Mouse (Mus musculus): Measurements from ENCODE around the gene Prkar1a. TPM values are rescaled to one million over a fixed set of nuclear protein-coding genes. Genes with fewer than 3 reads are reported as not detected.

Gene Prkar1a
- polyA plus RNA-seq, 1 experiment from 2014 or later = 435 TPM

- Histone ChIP-seq H3K4me1 (ENCODE audit: control insufficient read depth, insufficient read depth, low read length) (no peaks in the 10 kb centered on the region), H3K9me3 (ENCODE audit: control insufficient read depth, low read length) (no peaks in the 10 kb centered on the region), H3K4me3 (ENCODE audit: low read depth, low read length) (no peak overlapping the region), H3K27me3 (replicated peaks; ENCODE audit: control insufficient read depth, insufficient read depth, low read length) (no peaks in the 10 kb centered on the region), H3K4me2 (ENCODE audit: low read depth, low read length) (no peak overlapping the region), H3K36me3 (ENCODE audit: control insufficient read depth, insufficient read depth, low read length) (no peaks in the 10 kb centered on the region), H3K27ac (replicated peaks; ENCODE audit: low read depth, low read length) (no peak overlapping the region), H3K9ac (ENCODE audit: low read depth, low read length) (no peak overlapping the region)
- DNase-seq (ENCODE audit: low spot score) = no peak
- 80% methylated on average over 4 of the region's 4 CpGs for WGBS
- ATAC-seq (ENCODE audit: low read depth) = no peak
These were observed 40.3 kb downstream of the Prkar1a start for GRCm38 (mm10) chr11:109689539-109689938.

- no peak overlapping the region for H3K4me2 ChIP-seq (ENCODE audit: low read depth, low read length)
- 0 out of 2 replicates have a peak, but pooled peaks have one; percentile 30 for ATAC-seq (ENCODE audit: low read depth)
- no peaks in the 10 kb centered on the region for H3K4me1 ChIP-seq (ENCODE audit: control insufficient read depth, insufficient read depth, low read length)
- no peak overlapping the region for H3K9ac ChIP-seq (ENCODE audit: low read depth, low read length)
- no peaks in the 10 kb centered on the region for H3K9me3 ChIP-seq (ENCODE audit: control insufficient read depth, low read length)
- H3K27ac ChIP-seq (replicated peaks; ENCODE audit: low read depth, low read length) = no peak overlapping the region
- no peaks in the 10 kb centered on the region for H3K27me3 ChIP-seq (replicated peaks; ENCODE audit: control insufficient read depth, insufficient read depth, low read length)
- H3K4me3 ChIP-seq (ENCODE audit: low read depth, low read length) = no peak overlapping the region
- peak; percentile 67 for DNase-seq (ENCODE audit: low spot score)
- no peaks in the 10 kb centered on the region for H3K36me3 ChIP-seq (ENCODE audit: control insufficient read depth, insufficient read depth, low read length)
- 22% methylated on average over 3 of the region's 3 CpGs for WGBS
These were observed 43.5 kb downstream of the Prkar1a start for GRCm38 (mm10) chr11:109692737-109693136.

- Histone ChIP-seq H3K27me3 (replicated peaks; ENCODE audit: control insufficient read depth, insufficient read depth, low read length) (no peaks in the 10 kb centered on the region), H3K4me1 (ENCODE audit: control insufficient read depth, insufficient read depth, low read length) (no peaks in the 10 kb centered on the region), H3K9ac (ENCODE audit: low read depth, low read length) (no peak overlapping the region), H3K36me3 (ENCODE audit: control insufficient read depth, insufficient read depth, low read length) (no peaks in the 10 kb centered on the region), H3K4me2 (ENCODE audit: low read depth, low read length) (no peak overlapping the region), H3K4me3 (ENCODE audit: low read depth, low read length) (no peak overlapping the region), H3K27ac (replicated peaks; ENCODE audit: low read depth, low read length) (no peak overlapping the region), H3K9me3 (ENCODE audit: control insufficient read depth, low read length) (0 out of 2 replicates have a peak, but pooled peaks cover 3% of the 10 kb centered on the region)
- DNase-seq (ENCODE audit: low spot score) (no peak), ATAC-seq (ENCODE audit: low read depth) (no peak)
- 89% methylated on average over 4 of the region's 4 CpGs for WGBS
These were observed 47.3 kb downstream of the Prkar1a start for GRCm38 (mm10) chr11:109696519-109696918.

GRCm38 (mm10) chr11:109697089-109697643 is 48.0 kb downstream of the Prkar1a start:
- Histone ChIP-seq H3K4me1 (ENCODE audit: control insufficient read depth, insufficient read depth, low read length) (no peaks in the 10 kb centered on the region), H3K9me3 (ENCODE audit: control insufficient read depth, low read length) (0 out of 2 replicates have a peak, but pooled peaks cover 3% of the 10 kb centered on the region), H3K36me3 (ENCODE audit: control insufficient read depth, insufficient read depth, low read length) (no peaks in the 10 kb centered on the region), H3K27me3 (replicated peaks; ENCODE audit: control insufficient read depth, insufficient read depth, low read length) (no peaks in the 10 kb centered on the region), H3K27ac (replicated peaks; ENCODE audit: low read depth, low read length) (no peak overlapping the region), H3K4me3 (ENCODE audit: low read depth, low read length) (no peak overlapping the region), H3K4me2 (ENCODE audit: low read depth, low read length) (no peak overlapping the region), H3K9ac (ENCODE audit: low read depth, low read length) (no peak overlapping the region)
- ATAC-seq (ENCODE audit: low read depth) = no peak
- WGBS = 81% methylated on average over 5 of the region's 5 CpGs
- no peak for DNase-seq (ENCODE audit: low spot score)

- peak; percentile 20 for DNase-seq (ENCODE audit: low spot score)
- Histone ChIP-seq H3K4me2 (ENCODE audit: low read depth, low read length) (no peak overlapping the region), H3K9ac (ENCODE audit: low read depth, low read length) (no peak overlapping the region), H3K4me3 (ENCODE audit: low read depth, low read length) (no peak overlapping the region), H3K27me3 (replicated peaks; ENCODE audit: control insufficient read depth, insufficient read depth, low read length) (no peaks in the 10 kb centered on the region), H3K9me3 (ENCODE audit: control insufficient read depth, low read length) (0 out of 2 replicates have a peak, but pooled peaks cover 3% of the 10 kb centered on the region), H3K4me1 (ENCODE audit: control insufficient read depth, insufficient read depth, low read length) (0 out of 2 replicates have a peak, but pooled peaks cover 4% of the 10 kb centered on the region), H3K36me3 (ENCODE audit: control insufficient read depth, insufficient read depth, low read length) (no peaks in the 10 kb centered on the region), H3K27ac (replicated peaks; ENCODE audit: low read depth, low read length) (no peak overlapping the region)
- 77% methylated on average over 10 of the region's 10 CpGs for WGBS
- ATAC-seq (ENCODE audit: low read depth) = no peak
These were observed 49.5 kb downstream of the Prkar1a start for GRCm38 (mm10) chr11:109698740-109699139.

- H3K9ac ChIP-seq (ENCODE audit: low read depth, low read length) = no peak overlapping the region
These were observed 50.6 kb downstream of the Prkar1a start for GRCm38 (mm10) chr11:109699784-109700183.

GRCm38 (mm10) chr11:109700761-109701160 is 51.6 kb downstream of the Prkar1a start:
- Histone ChIP-seq H3K9me3 (ENCODE audit: control insufficient read depth, low read length) (0 out of 2 replicates have a peak, but pooled peaks cover 3% of the 10 kb centered on the region), H3K4me2 (ENCODE audit: low read depth, low read length) (no peak overlapping the region), H3K4me3 (ENCODE audit: low read depth, low read length) (no peak overlapping the region), H3K36me3 (ENCODE audit: control insufficient read depth, insufficient read depth, low read length) (no peaks in the 10 kb centered on the region), H3K27me3 (replicated peaks; ENCODE audit: control insufficient read depth, insufficient read depth, low read length) (no peaks in the 10 kb centered on the region), H3K9ac (ENCODE audit: low read depth, low read length) (no peak overlapping the region), H3K27ac (replicated peaks; ENCODE audit: low read depth, low read length) (no peak overlapping the region), H3K4me1 (ENCODE audit: control insufficient read depth, insufficient read depth, low read length) (peaks cover 15% of the 10 kb centered on the region)
- 60% methylated on average over 6 of the region's 6 CpGs for WGBS
- DNase-seq (ENCODE audit: low spot score) = no peak
- ATAC-seq (ENCODE audit: low read depth) = no peak

More at GRCm38 (mm10) chr11:109699784-109700183, 50.6 kb downstream of the Prkar1a start:
- H3K9me3 ChIP-seq (ENCODE audit: control insufficient read depth, low read length) = 0 out of 2 replicates have a peak, but pooled peaks cover 3% of the 10 kb centered on the region
- no peak for ATAC-seq (ENCODE audit: low read depth)
- peaks cover 11% of the 10 kb centered on the region; the same call in 1 of the 2 replicates for H3K4me1 ChIP-seq (ENCODE audit: control insufficient read depth, insufficient read depth, low read length)
- H3K36me3 ChIP-seq (ENCODE audit: control insufficient read depth, insufficient read depth, low read length) = no peaks in the 10 kb centered on the region
- H3K4me3 ChIP-seq (ENCODE audit: low read depth, low read length) = no peak overlapping the region
- DNase-seq (ENCODE audit: low spot score) = no peak
- no peak overlapping the region for H3K4me2 ChIP-seq (ENCODE audit: low read depth, low read length)
- H3K27me3 ChIP-seq (replicated peaks; ENCODE audit: control insufficient read depth, insufficient read depth, low read length) = no peaks in the 10 kb centered on the region
- 68% methylated on average over 2 of the region's 2 CpGs for WGBS
- no peak overlapping the region for H3K27ac ChIP-seq (replicated peaks; ENCODE audit: low read depth, low read length)

- Histone ChIP-seq H3K4me1 (ENCODE audit: control insufficient read depth, insufficient read depth, low read length) (peaks cover 15% of the 10 kb centered on the region), H3K9me3 (ENCODE audit: control insufficient read depth, low read length) (0 out of 2 replicates have a peak, but pooled peaks cover 3% of the 10 kb centered on the region), H3K9ac (ENCODE audit: low read depth, low read length) (no peak overlapping the region), H3K36me3 (ENCODE audit: control insufficient read depth, insufficient read depth, low read length) (no peaks in the 10 kb centered on the region), H3K27me3 (replicated peaks; ENCODE audit: control insufficient read depth, insufficient read depth, low read length) (no peaks in the 10 kb centered on the region), H3K4me3 (ENCODE audit: low read depth, low read length) (no peak overlapping the region), H3K27ac (replicated peaks; ENCODE audit: low read depth, low read length) (no peak overlapping the region), H3K4me2 (ENCODE audit: low read depth, low read length) (no peak overlapping the region)
- 42% methylated on average over 10 of the region's 10 CpGs for WGBS
- ATAC-seq (ENCODE audit: low read depth) = no peak
- peak; percentile 34 for DNase-seq (ENCODE audit: low spot score)
These were observed 53.0 kb downstream of the Prkar1a start for GRCm38 (mm10) chr11:109702031-109702815.

Data from embryonic facial prominence, embryonic 14.5 days (tissue).